Mouse (Mus musculus): ENCODE measurements at regions not wholly inside any gene's neighbourhood (a gene's known extent, or its start where the extent isn't known, plus 50 kb on each side); places are given as distances from the start of the nearest gene placed in this dataset.

DNA sequence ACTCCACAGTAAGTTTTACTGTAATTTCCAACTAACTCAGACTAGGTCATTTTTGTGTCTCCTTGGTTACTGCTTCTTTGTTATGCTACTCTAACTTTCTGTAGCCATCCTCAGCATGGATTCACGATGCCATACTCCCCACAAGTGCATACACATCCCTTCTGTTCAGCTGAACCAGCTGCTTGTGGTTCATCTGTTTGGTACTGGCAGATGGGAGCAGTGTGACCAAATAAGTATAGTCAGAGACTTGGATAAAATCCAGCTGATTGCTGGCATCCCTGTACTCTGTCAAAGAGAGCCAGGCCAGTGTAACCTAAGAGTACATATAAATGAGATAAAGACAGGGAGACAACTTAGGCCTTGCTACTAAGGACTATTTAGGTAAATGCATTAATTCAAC lies 283.7 kb upstream of the Dmac1 start:
- no peak overlapping the region for H3K9ac ChIP-seq (ENCODE audit: low read depth, low read length)
- TF ChIP-seq CTCF (IDR thresholded peaks at IDR 0.05; ENCODE audit: low read depth, low read length) (no peak), POLR2A (IDR thresholded peaks at IDR 0.05; ENCODE audit: extremely low read depth, insufficient read depth, low read length) (no peak)
- no peak for DNase-seq (ENCODE audit: extremely low read depth, low read depth, low spot score)

DNA sequence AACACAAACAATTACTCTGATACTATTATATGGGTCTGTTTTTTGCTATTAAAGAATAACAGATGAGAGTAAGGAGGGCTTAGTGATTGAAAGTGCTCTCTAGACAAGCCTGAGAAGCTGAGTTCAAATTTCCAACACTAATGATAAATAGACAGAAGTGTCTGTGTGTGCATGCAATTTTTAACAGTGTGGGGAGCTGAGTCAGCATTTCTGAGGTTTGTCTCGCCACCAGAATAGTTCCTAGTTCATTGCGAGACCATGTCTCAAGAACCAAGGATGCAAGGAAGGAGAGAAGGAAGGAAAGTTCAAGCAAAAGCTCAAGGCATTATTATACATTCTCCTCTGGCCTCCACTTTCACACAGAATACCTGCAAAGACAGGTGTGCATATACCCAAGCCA lies 259.7 kb upstream of the Dmac1 start:
- WGBS, result 76% methylated on average over 2 of the region's 2 CpGs
- no peaks in the 10 kb centered on the region for H3K27me3 ChIP-seq (ENCODE audit: control insufficient read depth, insufficient read depth, low read length)
- H3K79me2 ChIP-seq (ENCODE audit: control insufficient read depth, insufficient read depth, low read length), result no peaks in the 10 kb centered on the region
- H3K27ac ChIP-seq (replicated peaks; ENCODE audit: insufficient read depth, low read depth, low read length), result no peak overlapping the region
- H3K9ac ChIP-seq (ENCODE audit: low read depth, low read length), result no peak overlapping the region
- no peaks in the 10 kb centered on the region for H3K4me1 ChIP-seq (ENCODE audit: control insufficient read depth, insufficient read depth, low read length)
- TF ChIP-seq CTCF (IDR thresholded peaks at IDR 0.05; ENCODE audit: low read depth, low read length) (no peak), POLR2A (IDR thresholded peaks at IDR 0.05; ENCODE audit: extremely low read depth, insufficient read depth, low read length) (no peak)
- DNase-seq (ENCODE audit: extremely low read depth, low read depth, low spot score), result no peak
- no peaks in the 10 kb centered on the region for H3K36me3 ChIP-seq (ENCODE audit: control insufficient read depth, insufficient read depth, low read length)
- H3K4me3 ChIP-seq (ENCODE audit: insufficient read depth, low read depth, low read length), result no peak overlapping the region

More for the DNA sequence above, 283.7 kb upstream of the Dmac1 start:
- no peak overlapping the region for H3K4me3 ChIP-seq (ENCODE audit: insufficient read depth, low read depth, low read length)
- H3K27ac ChIP-seq (replicated peaks; ENCODE audit: insufficient read depth, low read depth, low read length), result no peak overlapping the region
- H3K4me1 ChIP-seq (ENCODE audit: control insufficient read depth, insufficient read depth, low read length), result no peaks in the 10 kb centered on the region
- H3K79me2 ChIP-seq (ENCODE audit: control insufficient read depth, insufficient read depth, low read length), result no peaks in the 10 kb centered on the region
- WGBS, result 36% methylated on average over 1 of the region's 1 CpGs
- H3K36me3 ChIP-seq (ENCODE audit: control insufficient read depth, insufficient read depth, low read length), result no peaks in the 10 kb centered on the region
- H3K27me3 ChIP-seq (ENCODE audit: control insufficient read depth, insufficient read depth, low read length), result no peaks in the 10 kb centered on the region

DNA sequence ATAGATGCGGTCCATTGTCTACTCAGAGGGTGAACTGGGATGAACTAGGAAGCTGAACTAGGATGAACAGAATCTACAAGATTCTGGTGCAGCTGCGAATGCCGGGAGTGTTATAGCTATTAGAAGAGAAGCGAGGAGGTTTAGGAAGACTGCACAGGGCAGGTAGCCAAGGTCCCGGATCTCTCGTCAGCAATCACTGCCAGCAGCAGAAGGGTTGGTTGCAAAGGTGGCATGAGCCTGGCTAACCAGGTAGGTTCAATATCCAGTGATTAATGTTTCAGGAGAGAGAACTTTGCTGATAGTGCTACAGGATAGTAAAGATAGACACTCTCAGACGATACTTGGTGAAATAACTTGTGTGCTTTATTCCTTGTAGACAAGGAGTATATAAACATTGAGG lies 257.0 kb upstream of the Dmac1 start:
- Histone ChIP-seq H3K79me2 (ENCODE audit: control insufficient read depth, insufficient read depth, low read length) (no peaks in the 10 kb centered on the region), H3K27me3 (ENCODE audit: control insufficient read depth, insufficient read depth, low read length) (no peaks in the 10 kb centered on the region), H3K9ac (ENCODE audit: low read depth, low read length) (no peak overlapping the region), H3K4me3 (ENCODE audit: insufficient read depth, low read depth, low read length) (no peak overlapping the region), H3K4me1 (ENCODE audit: control insufficient read depth, insufficient read depth, low read length) (no peaks in the 10 kb centered on the region), H3K27ac (replicated peaks; ENCODE audit: insufficient read depth, low read depth, low read length) (no peak overlapping the region), H3K36me3 (ENCODE audit: control insufficient read depth, insufficient read depth, low read length) (no peaks in the 10 kb centered on the region)
- no peak for DNase-seq (ENCODE audit: extremely low read depth, low read depth, low spot score)
- no peak for TF ChIP-seq POLR2A (IDR thresholded peaks at IDR 0.05; ENCODE audit: extremely low read depth, insufficient read depth, low read length)
- TF ChIP-seq CTCF (IDR thresholded peaks at IDR 0.05; ENCODE audit: low read depth, low read length), result no peak
- 89% methylated on average over 7 of the region's 7 CpGs for WGBS

DNA sequence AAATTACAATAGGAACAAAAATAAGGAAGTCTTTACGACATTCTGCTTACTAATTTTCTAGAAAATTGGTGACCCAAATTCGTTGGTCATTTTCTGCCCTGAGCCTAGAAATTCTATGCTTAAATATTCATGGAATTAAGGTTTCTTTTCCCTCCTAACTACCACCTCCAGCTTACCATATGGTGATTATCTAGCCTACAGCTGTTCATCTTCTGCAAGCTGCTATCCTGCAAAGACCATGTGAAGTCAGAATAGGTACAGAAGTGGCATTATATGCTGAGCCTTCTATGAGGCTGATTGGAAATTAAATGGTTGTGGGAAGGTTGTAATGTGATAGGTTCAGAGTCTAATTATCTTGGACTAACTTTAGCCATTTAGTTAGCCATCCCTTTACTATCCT lies 251.5 kb upstream of the Dmac1 start:
- no peaks in the 10 kb centered on the region for H3K79me2 ChIP-seq (ENCODE audit: control insufficient read depth, insufficient read depth, low read length)
- TF ChIP-seq POLR2A (IDR thresholded peaks at IDR 0.05; ENCODE audit: extremely low read depth, insufficient read depth, low read length), result no peak
- TF ChIP-seq CTCF (IDR thresholded peaks at IDR 0.05; ENCODE audit: low read depth, low read length), result no peak
- H3K4me1 ChIP-seq (ENCODE audit: control insufficient read depth, insufficient read depth, low read length), result no peaks in the 10 kb centered on the region
- no peak overlapping the region for H3K9ac ChIP-seq (ENCODE audit: low read depth, low read length)
- 66% methylated on average over 2 of the region's 2 CpGs for WGBS
- no peaks in the 10 kb centered on the region for H3K36me3 ChIP-seq (ENCODE audit: control insufficient read depth, insufficient read depth, low read length)
- no peak overlapping the region for H3K4me3 ChIP-seq (ENCODE audit: insufficient read depth, low read depth, low read length)
- no peak for DNase-seq (ENCODE audit: extremely low read depth, low read depth, low spot score)
- no peaks in the 10 kb centered on the region for H3K27me3 ChIP-seq (ENCODE audit: control insufficient read depth, insufficient read depth, low read length)
- H3K27ac ChIP-seq (replicated peaks; ENCODE audit: insufficient read depth, low read depth, low read length), result no peak overlapping the region

DNA sequence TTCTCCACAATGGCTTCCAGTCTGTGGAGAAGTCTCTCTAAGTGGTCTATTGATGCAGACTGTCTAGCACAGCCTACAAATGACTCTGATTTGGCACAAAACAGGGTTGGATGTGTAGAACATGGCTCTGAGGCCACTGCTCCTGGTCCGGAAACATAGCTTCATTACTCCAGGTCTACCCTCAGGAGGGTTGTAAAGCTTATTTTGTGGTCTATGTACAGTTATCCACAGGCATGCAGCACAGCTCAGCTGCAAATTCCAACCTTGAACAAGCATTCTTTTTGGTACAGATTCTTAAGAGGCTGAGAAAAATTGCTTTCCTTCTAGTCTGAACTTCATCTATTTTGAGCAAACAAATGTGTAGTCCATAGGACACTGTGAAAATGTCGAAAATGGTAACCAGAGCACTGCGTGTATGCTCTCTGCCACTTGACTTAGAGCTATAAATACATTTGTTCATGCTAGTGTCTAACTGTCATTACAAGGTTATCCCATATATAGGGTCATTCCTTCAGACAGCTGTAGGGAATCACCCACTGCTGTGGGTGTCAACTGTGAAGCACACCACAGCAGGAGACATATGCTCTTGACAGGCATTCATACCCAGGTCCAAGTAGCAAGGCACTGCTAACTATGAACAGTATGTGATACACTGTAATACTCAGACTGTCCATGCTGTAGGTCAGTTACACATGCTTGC lies 239.5 kb upstream of the Dmac1 start:
- no peaks in the 10 kb centered on the region for H3K4me1 ChIP-seq (ENCODE audit: control insufficient read depth, insufficient read depth, low read length)
- H3K36me3 ChIP-seq (ENCODE audit: control insufficient read depth, insufficient read depth, low read length), result no peaks in the 10 kb centered on the region
- H3K27me3 ChIP-seq (ENCODE audit: control insufficient read depth, insufficient read depth, low read length), result no peaks in the 10 kb centered on the region
- H3K9ac ChIP-seq (ENCODE audit: low read depth, low read length), result no peak overlapping the region
- no peak overlapping the region for H3K27ac ChIP-seq (replicated peaks; ENCODE audit: insufficient read depth, low read depth, low read length)
- no peak overlapping the region for H3K4me3 ChIP-seq (ENCODE audit: insufficient read depth, low read depth, low read length)
- no peak for DNase-seq (ENCODE audit: extremely low read depth, low read depth, low spot score)
- H3K79me2 ChIP-seq (ENCODE audit: control insufficient read depth, insufficient read depth, low read length), result no peaks in the 10 kb centered on the region
- no peak for TF ChIP-seq POLR2A (IDR thresholded peaks at IDR 0.05; ENCODE audit: extremely low read depth, insufficient read depth, low read length)
- no peak for TF ChIP-seq CTCF (IDR thresholded peaks at IDR 0.05; ENCODE audit: low read depth, low read length)
- 83% methylated on average over 3 of the region's 3 CpGs for WGBS

Measured in liver, adult 2 months (tissue).